Mouse (Mus musculus) brown adipose tissue, adult 24 weeks (tissue): ENCODE measurements around the gene Gm21983. TPM values are rescaled to one million over a fixed set of nuclear protein-coding genes. Genes with fewer than 3 reads are reported as not detected.

Source experiments
- H3K27ac ChIP-seq: fragments of 200-500 bp; replicated peaks from 2 replicates; pipeline ENCODE4 v1.5.1; 2012; ENCODE audit warnings: low read depth, mild to moderate bottlenecking, low read length
- H3K4me1 ChIP-seq: fragments of 200-500 bp; 2 replicates; pipeline ENCODE4 v1.6.1; 2012; ENCODE audit warnings: low read length, mixed read lengths; ENCODE audit not compliant: control insufficient read depth, insufficient read depth, insufficient read length
- H3K4me3 ChIP-seq: fragments of 200-500 bp; 2 replicates; pipeline ENCODE4 v1.5.1; 2012; ENCODE audit warnings: low read depth, mild to moderate bottlenecking, low read length, moderate library complexity; ENCODE audit not compliant: insufficient read depth
- polyA plus RNA-seq: library from polyadenylated mRNA; stranded (reverse); fragments of >200 nt; gene quantifications from 2 replicates; pipeline ENCODE4 v1.2.4, GENCODE M21; 2012; ENCODE audit not compliant: missing spikeins, insufficient read depth, insufficient read length

Gm21983 gene
- polyA plus RNA-seq, 1 experiment, result not detected

DNA sequence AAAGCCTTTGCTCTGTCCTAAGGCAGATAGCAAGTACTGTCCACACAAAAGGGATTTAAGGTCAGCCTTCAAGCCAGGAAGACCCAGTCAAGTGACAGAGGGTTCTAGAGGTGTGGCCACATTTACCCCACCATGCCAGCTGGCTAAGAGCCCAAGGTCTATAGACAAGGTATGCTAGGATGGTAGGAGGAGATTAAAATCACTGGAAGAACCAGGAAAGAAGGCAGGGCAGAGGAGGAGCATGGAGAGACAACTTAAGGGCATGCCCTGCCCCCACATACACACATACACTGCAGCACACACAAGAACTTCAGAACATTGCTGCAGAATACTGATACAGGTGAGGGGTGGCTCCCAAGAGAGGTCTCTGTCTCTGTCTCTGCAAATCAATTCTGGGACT is 61.2 kb downstream of the Gm21983 start, which contains the start of gene Cyp2f2:
Gene Cyp2f2, plus strand, starts transcription at position 234 of the 400 bp plus-strand sequence.
- Histone ChIP-seq H3K27ac (peak within 1 kb of the TSS; percentile 62), H3K4me3 (no peak within 1 kb of the TSS), H3K4me1 (no peaks in the 10 kb centered on the region)

Other genes starting within 250 kb of the Gm21983 start
- gene Cyp2a22, start 241.7 kb downstream of the Gm21983 start, polyA plus RNA-seq, result not detected in 2 replicates
- 1.0 TPM in 1 of 2 replicates, not detected in the other for gene Cyp2a12, start 152.0 kb downstream of the Gm21983 start, polyA plus RNA-seq
- 5.0 and 8.5 TPM in 2 replicates for gene Cyp2f2, start 61.2 kb downstream of the Gm21983 start, polyA plus RNA-seq
- gene Cyp2t4, start 27.4 kb downstream of the Gm21983 start, polyA plus RNA-seq, result not detected in 2 replicates
- gene Egln2, start 14.3 kb downstream of the Gm21983 start, polyA plus RNA-seq, result 22.6 and 23.9 TPM in 2 replicates
- gene Rab4b, start 2.2 kb downstream of the Gm21983 start, polyA plus RNA-seq, result 13.6 and 21.4 TPM in 2 replicates
- gene Mia, start 71 bp upstream of the Gm21983 start, polyA plus RNA-seq, result not detected in 2 replicates
- gene BC024978, start 14.7 kb upstream of the Gm21983 start, polyA plus RNA-seq, result 5.6 and 8.2 TPM in 2 replicates
- gene Snrpa, start 15.2 kb upstream of the Gm21983 start, polyA plus RNA-seq, result 31.5 and 50.7 TPM in 2 replicates
- gene Itpkc, start 47.6 kb upstream of the Gm21983 start, polyA plus RNA-seq, result 2.2 and 5.2 TPM in 2 replicates
- 13.3 and 19.1 TPM in 2 replicates for gene Coq8b, start 51.9 kb upstream of the Gm21983 start, polyA plus RNA-seq
- gene Numbl, start 77.3 kb upstream of the Gm21983 start, polyA plus RNA-seq, result 2.6 and 2.7 TPM in 2 replicates
- 22.8 and 25.9 TPM in 2 replicates for gene Ltbp4, start 156.6 kb upstream of the Gm21983 start, polyA plus RNA-seq
- 11.6 TPM in 2 replicates for gene Shkbp1, start 174.9 kb upstream of the Gm21983 start, polyA plus RNA-seq
- gene Gm20479, start 176.3 kb upstream of the Gm21983 start, polyA plus RNA-seq, result 3.5 TPM in 1 of 2 replicates, not detected in the other